Mouse (Mus musculus) fibroblast of lung, adult 2 months (primary cell): ENCODE measurements around the gene Gsx1.

Source experiments
- DNase-seq: peaks from one replicate; pipeline ENCODE4 v3.0.0-alpha.2; 2011; ENCODE audit warnings: low read depth

Gene Gsx1

DNA sequence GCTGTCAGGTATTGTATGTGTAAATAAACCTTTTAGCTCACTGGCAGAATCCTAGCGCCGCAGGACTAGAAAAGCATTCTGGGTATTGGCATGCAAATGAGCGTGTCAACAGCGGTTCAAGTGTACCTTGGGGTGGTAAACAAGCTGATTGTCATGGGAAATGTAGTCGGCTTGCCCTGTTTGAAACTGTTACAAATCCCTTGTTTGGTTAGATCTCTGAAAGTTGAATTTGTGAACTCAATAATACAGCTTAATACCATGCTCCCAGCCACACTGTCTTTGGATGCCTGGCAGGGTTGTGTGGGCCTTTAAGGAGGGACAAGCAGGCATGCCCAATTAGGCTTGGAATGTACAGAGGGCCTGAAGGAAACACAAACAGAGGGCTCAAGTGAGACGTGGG, 16.4 kb downstream of the Gsx1 start:
- no peak for DNase-seq

GRCm38 (mm10) chr5:147207852-147208251, 19.4 kb downstream of the Gsx1 start:
- no peak for DNase-seq

DNA sequence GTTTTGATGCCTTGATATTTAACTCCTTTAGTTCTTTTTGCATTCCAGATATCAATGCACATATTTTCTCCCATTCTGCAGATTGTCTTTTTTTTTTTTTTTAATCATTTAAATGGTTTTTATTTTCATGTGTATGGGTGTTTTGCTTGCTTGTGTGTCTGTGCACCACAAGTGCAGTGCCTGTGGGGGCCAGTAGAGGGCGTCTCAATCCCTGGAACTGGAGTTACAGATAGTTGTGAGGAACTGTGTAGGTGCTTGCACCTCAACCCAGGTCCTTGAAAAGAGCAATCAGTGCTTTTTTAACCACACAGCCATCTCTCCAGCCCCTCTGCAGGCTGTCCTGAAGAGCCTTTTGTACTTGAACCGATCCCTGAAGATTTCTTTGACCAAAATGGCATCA, 20.0 kb downstream of the Gsx1 start:
- DNase-seq, result no peak

DNA sequence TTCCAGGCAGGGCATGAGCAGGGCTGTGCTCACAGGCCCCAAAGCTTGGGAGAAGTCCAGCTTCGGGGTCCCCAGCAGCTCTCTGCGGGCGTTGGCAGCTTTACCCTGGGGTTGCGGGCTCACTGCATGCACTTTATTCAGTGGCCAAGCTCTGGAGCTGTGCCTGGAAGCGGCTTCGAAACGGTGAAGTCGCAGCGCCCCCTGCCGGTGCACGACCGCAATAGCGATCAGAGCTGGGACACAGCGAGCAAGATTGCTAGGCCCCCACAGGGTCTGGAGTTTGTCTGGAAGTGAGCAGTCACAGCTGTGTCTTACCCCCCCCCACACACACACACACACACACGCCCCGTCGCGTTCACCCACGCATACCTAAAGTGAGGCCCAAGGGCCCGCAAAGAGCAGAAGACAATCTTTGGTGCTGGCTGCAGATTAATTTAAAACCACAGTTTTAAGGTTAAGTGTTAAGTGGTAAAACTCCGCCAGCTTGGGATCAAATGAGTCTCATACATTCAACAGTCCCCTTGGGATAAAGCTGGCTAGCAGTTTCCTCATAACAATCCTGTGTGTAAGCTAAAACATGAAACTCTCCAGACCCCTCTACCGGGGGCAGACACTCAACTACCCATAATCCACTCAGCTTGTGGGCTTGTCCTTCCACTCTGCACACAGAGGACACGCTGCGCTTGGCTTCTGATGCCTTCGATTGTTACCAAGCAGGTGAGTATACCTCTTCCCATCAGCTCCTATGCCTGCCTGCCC, 39.0 kb downstream of the Gsx1 start:
- DNase-seq, result peak; percentile 10

GRCm38 (mm10) chr5:147235406-147236309, 47.2 kb downstream of the Gsx1 start:
- no peak for DNase-seq
